Mouse (Mus musculus): ENCODE data around the gene Thrb.

The Thrb gene

GRCm38 (mm10) chr14:17784207-17784806 is 124.2 kb downstream of the Thrb start:
- DNase-seq (ENCODE audit: low spot score) = no peak

GRCm38 (mm10) chr14:17785370-17785769 is 125.3 kb downstream of the Thrb start:
- DNase-seq (ENCODE audit: low spot score) = no peak

- DNase-seq (ENCODE audit: low spot score) = no peak
Measured at GRCm38 (mm10) chr14:17786249-17786648, 126.2 kb downstream of the Thrb start.

GRCm38 (mm10) chr14:17803934-17804602 is 144.0 kb downstream of the Thrb start:
- no peak for DNase-seq (ENCODE audit: low spot score)

GRCm38 (mm10) chr14:17811051-17811450 is 151.0 kb downstream of the Thrb start:
- DNase-seq (ENCODE audit: low spot score) = no peak

GRCm38 (mm10) chr14:17812414-17812813 is 152.4 kb downstream of the Thrb start:
- no peak for DNase-seq (ENCODE audit: low spot score)

GRCm38 (mm10) chr14:17815103-17815502 is 155.0 kb downstream of the Thrb start:
- DNase-seq (ENCODE audit: low spot score) = no peak

GRCm38 (mm10) chr14:17818086-17818485 is 158.0 kb downstream of the Thrb start:
- no peak for DNase-seq (ENCODE audit: low spot score)

GRCm38 (mm10) chr14:17822754-17823153 is 162.7 kb downstream of the Thrb start:
- DNase-seq (ENCODE audit: low spot score) = no peak

GRCm38 (mm10) chr14:17827401-17827800 is 167.3 kb downstream of the Thrb start:
- DNase-seq (ENCODE audit: low spot score) = no peak

GRCm38 (mm10) chr14:17835738-17836137 is 175.7 kb downstream of the Thrb start:
- DNase-seq (ENCODE audit: low spot score) = no peak

- no peak for DNase-seq (ENCODE audit: low spot score)
Measured at GRCm38 (mm10) chr14:17836766-17837165, 176.7 kb downstream of the Thrb start.

- no peak for DNase-seq (ENCODE audit: low spot score)
Measured at GRCm38 (mm10) chr14:17845003-17845697, 185.1 kb downstream of the Thrb start.

- DNase-seq (ENCODE audit: low spot score) = no peak
Measured at GRCm38 (mm10) chr14:17845871-17846270, 185.8 kb downstream of the Thrb start.

GRCm38 (mm10) chr14:17846700-17847099 is 186.6 kb downstream of the Thrb start:
- DNase-seq (ENCODE audit: low spot score) = no peak

- DNase-seq (ENCODE audit: low spot score) = no peak
Measured at GRCm38 (mm10) chr14:17847211-17847610, 187.2 kb downstream of the Thrb start.

GRCm38 (mm10) chr14:17850355-17850754 is 190.3 kb downstream of the Thrb start:
- DNase-seq (ENCODE audit: low spot score) = no peak

GRCm38 (mm10) chr14:17852236-17852635 is 192.2 kb downstream of the Thrb start:
- no peak for DNase-seq (ENCODE audit: low spot score)

GRCm38 (mm10) chr14:17859790-17860385 is 199.8 kb downstream of the Thrb start:
- DNase-seq (ENCODE audit: low spot score) = no peak

GRCm38 (mm10) chr14:17862651-17863050 is 202.6 kb downstream of the Thrb start:
- no peak for DNase-seq (ENCODE audit: low spot score)

GRCm38 (mm10) chr14:17863701-17864320 is 203.8 kb downstream of the Thrb start:
- DNase-seq (ENCODE audit: low spot score) = no peak

GRCm38 (mm10) chr14:17868326-17868725 is 208.3 kb downstream of the Thrb start:
- no peak for DNase-seq (ENCODE audit: low spot score)

All from urinary bladder, postnatal 14 days (tissue).